Mouse (Mus musculus) adrenal gland, adult 2 months (tissue): ENCODE results near the gene Afap1l2. TPM values are rescaled to one million over a fixed set of nuclear protein-coding genes. Genes with fewer than 3 reads are reported as not detected.

ENCODE experiments used
- DNase-seq: peaks from one replicate; pipeline ENCODE4 v3.0.0; 2021
- polyA plus RNA-seq: library from polyadenylated mRNA; depleted of rRNA; stranded (reverse); fragments of >200 nt; gene quantifications from 2 replicates; pipeline ENCODE4 v1.2.3, GENCODE M21; 2012
- total RNA-seq, 2 experiments: library from RNA; stranded (reverse); gene quantifications; 2 replicates each; pipeline ENCODE4 v1.2.3; 2021

The Afap1l2 gene
- total and polyA plus RNA-seq, 3 experiments: 5.6 to 29.7 (median 22.7) TPM

GRCm38 (mm10) chr19:56939826-56940225, 68.2 kb downstream of the Afap1l2 start:
- DNase-seq: peak; percentile 72

- no peak for DNase-seq
Measured at GRCm38 (mm10) chr19:56937911-56938310, 70.1 kb downstream of the Afap1l2 start.

- DNase-seq: no peak
Measured at GRCm38 (mm10) chr19:56936253-56936652, 71.8 kb downstream of the Afap1l2 start.

- no peak for DNase-seq
Measured at GRCm38 (mm10) chr19:56935777-56936176, 72.3 kb downstream of the Afap1l2 start.

- no peak for DNase-seq
Measured at GRCm38 (mm10) chr19:56935111-56935510, 72.9 kb downstream of the Afap1l2 start.

- no peak for DNase-seq
Measured at GRCm38 (mm10) chr19:56933800-56934199, 74.2 kb downstream of the Afap1l2 start.

- DNase-seq: no peak
Measured at GRCm38 (mm10) chr19:56930029-56930428, 78.0 kb downstream of the Afap1l2 start.

- DNase-seq: peak; percentile 10
Measured at GRCm38 (mm10) chr19:56929392-56929791, 78.6 kb downstream of the Afap1l2 start.

GRCm38 (mm10) chr19:56921744-56922143, 86.3 kb downstream of the Afap1l2 start:
- DNase-seq: no peak

GRCm38 (mm10) chr19:56920232-56920631, 87.8 kb downstream of the Afap1l2 start:
- no peak for DNase-seq

GRCm38 (mm10) chr19:56919628-56920027, 88.4 kb downstream of the Afap1l2 start:
- DNase-seq: peak; percentile 87

GRCm38 (mm10) chr19:56915084-56915483, 92.9 kb downstream of the Afap1l2 start:
- no peak for DNase-seq

- no peak for DNase-seq
Measured at GRCm38 (mm10) chr19:56914658-56915057, 93.4 kb downstream of the Afap1l2 start.

- DNase-seq: no peak
Measured at GRCm38 (mm10) chr19:56913761-56914160, 94.3 kb downstream of the Afap1l2 start.

- no peak for DNase-seq
Measured at GRCm38 (mm10) chr19:56910561-56910960, 97.5 kb downstream of the Afap1l2 start.

GRCm38 (mm10) chr19:56908472-56909270, 99.4 kb downstream of the Afap1l2 start:
- peak; percentile 18 for DNase-seq

GRCm38 (mm10) chr19:56907850-56908249, 100.2 kb downstream of the Afap1l2 start:
- no peak for DNase-seq

GRCm38 (mm10) chr19:56905395-56905794, 102.6 kb downstream of the Afap1l2 start:
- no peak for DNase-seq

- no peak for DNase-seq
Measured at GRCm38 (mm10) chr19:56904095-56904494, 103.9 kb downstream of the Afap1l2 start.

GRCm38 (mm10) chr19:56897654-56898053, 110.4 kb downstream of the Afap1l2 start:
- no peak for DNase-seq

- DNase-seq: no peak
Measured at GRCm38 (mm10) chr19:56893326-56893725, 114.7 kb downstream of the Afap1l2 start.

GRCm38 (mm10) chr19:56892586-56892985, 115.4 kb downstream of the Afap1l2 start:
- DNase-seq: no peak

- no peak for DNase-seq
Measured at GRCm38 (mm10) chr19:56891438-56891837, 116.6 kb downstream of the Afap1l2 start.

GRCm38 (mm10) chr19:56888654-56889053, 119.4 kb downstream of the Afap1l2 start:
- no peak for DNase-seq
